Mouse (Mus musculus): ENCODE data around the gene Rasgrp1.

Gene Rasgrp1

GRCm38 (mm10) chr2:117328521-117329285, 14.1 kb downstream of the Rasgrp1 start:
- no peak for DNase-seq

DNA sequence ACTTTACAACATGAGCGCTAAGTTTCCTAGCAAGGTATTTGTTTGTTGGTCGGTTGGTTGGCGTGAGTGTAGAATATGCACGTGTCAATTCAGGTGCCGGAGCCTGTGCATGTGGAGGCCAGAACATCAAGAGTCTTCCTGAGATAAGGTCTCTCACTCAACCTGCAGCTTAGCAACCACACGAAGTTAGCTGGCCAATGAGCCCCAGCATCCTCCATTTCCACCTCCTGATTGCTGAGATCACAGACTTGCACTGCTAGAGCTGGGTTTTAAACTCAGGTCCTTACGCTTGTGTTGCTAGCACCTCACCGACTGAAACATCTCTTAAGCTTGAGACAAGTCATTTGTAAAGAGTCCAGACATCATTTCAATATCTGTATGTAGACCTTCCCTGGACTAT, 20.4 kb downstream of the Rasgrp1 start:
- DNase-seq = no peak

DNA sequence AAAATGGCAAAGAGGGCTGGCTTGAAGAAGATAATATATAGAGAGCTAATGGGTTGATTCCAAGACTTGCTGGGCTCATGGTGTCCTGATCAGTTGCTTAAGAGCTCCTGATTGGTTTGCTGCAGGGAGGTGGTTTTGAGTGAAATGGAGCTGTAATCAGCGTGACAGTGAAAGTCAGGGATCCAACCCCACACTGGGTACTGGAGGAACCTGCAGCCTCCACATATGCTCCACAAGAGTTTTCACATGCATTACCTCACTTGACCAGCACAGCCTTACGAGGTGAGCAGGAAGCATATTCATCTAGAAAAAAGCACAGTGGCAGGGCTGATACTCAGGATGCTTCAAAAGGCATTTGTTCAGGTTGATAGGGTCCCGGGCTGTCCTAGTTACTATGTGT, 21.6 kb downstream of the Rasgrp1 start:
- no peak for DNase-seq

- DNase-seq = no peak
These were observed 23.8 kb downstream of the Rasgrp1 start for GRCm38 (mm10) chr2:117318991-117319390.

DNA sequence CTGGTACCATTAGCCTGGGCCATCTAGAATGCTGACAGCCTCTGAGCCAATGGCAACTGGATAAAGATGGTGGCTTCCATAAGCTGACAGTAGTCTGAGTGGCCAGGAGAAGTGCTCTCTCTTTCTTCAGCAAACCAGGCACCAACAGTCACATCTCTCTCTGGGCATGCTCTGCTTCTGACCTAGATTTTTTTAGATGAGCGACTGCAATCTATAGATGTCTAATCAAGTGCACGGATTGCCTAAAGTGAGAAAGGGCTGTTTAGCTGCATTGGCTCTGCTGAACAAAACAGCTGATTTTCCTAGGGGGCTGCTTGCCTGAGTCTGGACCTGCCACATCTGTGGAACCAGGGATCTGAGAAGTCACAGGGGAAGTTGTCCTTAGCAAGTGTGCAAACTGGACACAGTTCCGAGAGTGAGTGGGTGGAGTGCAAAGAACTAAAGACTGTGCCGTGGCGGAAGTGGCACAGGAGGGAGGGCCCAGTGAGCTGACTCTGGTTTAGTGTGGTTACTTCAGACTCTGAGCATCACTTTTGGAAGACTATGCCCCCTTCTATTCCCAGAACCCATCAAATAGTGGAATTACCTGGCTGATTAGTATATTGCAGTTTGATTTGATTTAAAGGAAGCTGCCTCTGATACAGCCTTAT, 29.1 kb downstream of the Rasgrp1 start:
- DNase-seq = no peak

- DNase-seq = no peak
These were observed 30.3 kb downstream of the Rasgrp1 start for GRCm38 (mm10) chr2:117312441-117312895.

GRCm38 (mm10) chr2:117312030-117312429, 30.8 kb downstream of the Rasgrp1 start:
- no peak for DNase-seq

DNA sequence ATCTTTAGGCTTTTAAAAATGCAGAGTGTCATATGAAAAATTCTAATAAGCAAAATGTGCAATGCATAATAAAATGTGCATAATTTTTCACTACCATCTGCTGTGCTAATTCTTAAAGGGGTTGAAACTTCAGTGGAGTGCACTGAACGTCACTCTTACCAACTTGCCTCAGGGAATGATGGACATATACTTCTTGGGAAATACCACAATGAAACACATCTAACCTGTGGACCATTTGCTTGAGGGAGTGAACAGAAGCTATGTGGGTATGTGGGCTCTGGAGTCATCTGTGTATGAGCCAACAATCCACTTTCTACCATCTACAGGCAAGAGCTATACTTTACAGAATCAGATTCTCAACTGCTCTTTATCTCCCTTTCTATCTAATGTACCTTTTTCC, 31.5 kb downstream of the Rasgrp1 start:
- no peak for DNase-seq

DNA sequence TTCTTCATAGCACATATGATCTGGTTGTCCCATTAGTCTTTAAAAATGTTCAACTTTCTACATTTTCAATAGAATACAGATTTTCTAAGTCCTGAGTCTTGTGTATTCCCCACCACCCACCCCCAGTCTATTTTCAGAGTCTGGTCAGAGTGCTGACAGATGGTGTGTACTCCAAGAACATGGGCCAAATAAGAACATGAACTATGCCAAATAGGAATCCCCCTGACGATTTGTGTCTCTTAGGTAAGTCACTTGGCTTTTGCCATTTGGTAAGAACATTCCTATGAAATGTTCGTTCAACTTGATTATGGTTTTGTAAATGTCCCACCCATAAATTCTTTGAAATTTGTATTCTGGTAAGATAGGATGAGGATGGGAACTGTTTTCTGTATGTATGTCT, 33.8 kb downstream of the Rasgrp1 start:
- no peak for DNase-seq

DNA sequence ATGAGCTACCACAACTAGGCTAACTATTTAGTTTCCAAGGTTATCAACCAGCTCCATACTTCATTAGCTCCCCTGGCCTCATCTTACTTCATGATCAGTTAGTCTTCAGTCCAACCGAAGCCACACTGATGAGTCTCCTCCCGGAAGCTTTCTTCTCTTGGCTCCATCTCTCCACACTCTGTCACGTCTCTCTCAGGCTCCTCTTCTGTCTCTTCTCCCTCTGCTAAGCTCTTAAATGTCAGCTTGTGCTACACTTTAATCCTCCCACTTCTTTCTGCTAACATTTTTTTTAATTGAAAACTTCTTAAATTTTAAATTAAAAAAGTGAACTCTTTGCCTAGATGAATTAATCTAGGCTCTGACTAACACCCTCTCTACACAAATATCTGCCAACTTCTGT, 34.8 kb downstream of the Rasgrp1 start:
- DNase-seq = no peak

GRCm38 (mm10) chr2:117304941-117305340, 37.9 kb downstream of the Rasgrp1 start:
- DNase-seq = no peak

GRCm38 (mm10) chr2:117303391-117304350, 39.1 kb downstream of the Rasgrp1 start:
- DNase-seq = no peak

DNA sequence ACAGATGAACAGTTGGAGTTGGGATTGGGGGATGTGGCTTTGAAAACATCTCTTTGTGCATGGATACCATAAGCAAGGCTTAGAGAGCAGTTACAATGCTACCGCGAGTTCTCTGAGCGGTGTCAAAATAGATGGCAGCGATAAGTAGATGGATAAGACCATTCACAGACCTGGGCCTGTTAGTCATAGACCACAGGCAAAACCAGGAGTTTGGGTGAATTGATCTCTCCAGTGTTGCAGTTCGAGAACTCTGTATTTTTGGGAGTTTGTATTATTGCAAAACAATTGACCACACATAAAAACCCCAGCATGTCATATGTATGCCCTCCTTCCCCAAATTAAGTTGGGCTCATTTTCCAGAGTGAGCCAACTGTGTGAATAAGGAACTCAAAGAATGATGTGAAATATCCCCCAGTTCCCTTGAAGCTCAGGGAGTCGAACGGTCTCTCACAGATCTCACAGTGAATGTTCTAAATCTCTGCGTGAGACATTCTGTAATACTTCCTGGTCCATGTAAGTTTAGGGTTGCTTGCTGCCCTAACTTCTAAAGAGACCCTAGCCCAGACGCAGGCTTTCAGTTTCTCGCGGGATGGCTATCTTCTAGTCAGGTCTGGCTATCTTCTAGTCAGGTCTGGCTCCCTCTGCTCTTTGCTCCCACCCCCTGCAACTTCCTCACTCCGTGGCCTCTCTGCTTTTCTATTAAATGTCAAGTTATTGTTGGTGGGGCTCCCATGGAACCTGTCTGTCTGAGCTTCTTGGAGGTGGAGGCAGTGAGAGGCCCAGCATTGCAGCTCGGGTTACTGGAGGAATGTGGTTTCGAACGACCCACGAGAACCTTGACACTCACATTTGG, 43.0 kb downstream of the Rasgrp1 start:
- no peak for DNase-seq

GRCm38 (mm10) chr2:117288291-117288690, 54.5 kb downstream of the Rasgrp1 start:
- no peak for DNase-seq

GRCm38 (mm10) chr2:117263786-117264408, 78.9 kb downstream of the Rasgrp1 start:
- DNase-seq = peak; percentile 69

DNA sequence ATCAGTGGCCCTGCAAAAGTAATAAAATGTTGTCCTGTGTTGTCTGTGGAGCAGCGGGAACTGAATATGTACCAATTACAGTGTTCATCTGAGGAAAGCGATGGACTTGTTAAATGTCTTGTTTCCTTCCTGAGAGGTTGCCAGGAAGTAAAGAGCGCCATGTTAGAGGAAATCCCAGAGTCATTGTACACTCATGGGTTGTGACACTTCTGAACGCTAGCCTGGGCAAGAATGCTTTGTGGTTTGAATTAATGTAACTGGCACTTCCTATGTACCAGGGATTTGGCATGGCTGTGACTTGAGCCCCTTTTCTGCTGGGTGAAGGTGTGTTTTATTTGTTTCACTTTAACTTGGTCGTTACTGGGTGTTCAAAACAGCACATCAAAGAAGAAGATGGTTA, 80.6 kb downstream of the Rasgrp1 start:
- DNase-seq = no peak

DNA sequence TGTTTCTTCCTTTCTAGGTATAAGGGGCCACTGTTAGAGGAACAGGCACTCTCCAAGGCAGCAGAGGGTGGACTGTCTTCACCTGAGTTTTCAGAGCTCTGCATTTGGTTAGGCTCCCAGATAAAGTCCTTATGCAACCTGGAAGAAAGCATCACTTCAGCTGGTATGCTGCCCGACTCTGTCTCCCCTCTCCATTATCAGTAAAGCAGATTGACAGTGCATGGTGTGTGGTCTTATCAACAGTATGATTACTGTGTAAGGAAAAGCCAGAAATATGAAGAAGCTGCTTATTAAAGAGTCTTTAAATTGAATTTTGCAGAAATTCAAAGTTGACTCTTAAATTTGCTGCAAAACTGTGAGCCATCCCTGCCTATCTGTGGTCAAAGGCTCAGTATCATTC, 85.2 kb downstream of the Rasgrp1 start:
- no peak for DNase-seq

GRCm38 (mm10) chr2:117255415-117255814, 87.4 kb downstream of the Rasgrp1 start:
- DNase-seq = no peak

DNA sequence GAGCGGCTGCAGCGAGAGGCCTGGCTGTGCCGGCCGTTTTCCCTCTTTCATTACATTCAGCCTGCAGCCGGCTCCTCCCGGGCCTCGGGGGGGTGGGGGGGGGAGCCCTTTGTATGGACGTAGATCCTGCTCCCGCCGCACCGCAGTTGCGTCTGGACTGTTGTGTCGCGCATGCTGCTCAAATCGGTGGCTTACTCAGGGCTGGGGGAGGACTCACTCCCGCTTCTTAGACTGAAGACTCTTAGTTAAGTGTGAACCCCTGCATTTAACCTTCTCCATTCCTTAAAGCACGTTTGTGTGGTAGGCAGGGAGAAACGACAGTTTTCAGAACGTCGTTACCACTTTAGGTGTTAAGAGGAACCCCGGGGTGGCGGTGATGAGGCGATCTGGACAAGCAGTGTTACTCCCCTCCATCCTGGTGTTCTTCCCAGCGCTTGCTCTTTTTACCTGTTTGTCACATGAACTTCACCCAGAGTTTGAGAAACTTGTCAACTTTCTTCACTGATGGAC, 92.7 kb downstream of the Rasgrp1 start:
- DNase-seq = no peak

DNA sequence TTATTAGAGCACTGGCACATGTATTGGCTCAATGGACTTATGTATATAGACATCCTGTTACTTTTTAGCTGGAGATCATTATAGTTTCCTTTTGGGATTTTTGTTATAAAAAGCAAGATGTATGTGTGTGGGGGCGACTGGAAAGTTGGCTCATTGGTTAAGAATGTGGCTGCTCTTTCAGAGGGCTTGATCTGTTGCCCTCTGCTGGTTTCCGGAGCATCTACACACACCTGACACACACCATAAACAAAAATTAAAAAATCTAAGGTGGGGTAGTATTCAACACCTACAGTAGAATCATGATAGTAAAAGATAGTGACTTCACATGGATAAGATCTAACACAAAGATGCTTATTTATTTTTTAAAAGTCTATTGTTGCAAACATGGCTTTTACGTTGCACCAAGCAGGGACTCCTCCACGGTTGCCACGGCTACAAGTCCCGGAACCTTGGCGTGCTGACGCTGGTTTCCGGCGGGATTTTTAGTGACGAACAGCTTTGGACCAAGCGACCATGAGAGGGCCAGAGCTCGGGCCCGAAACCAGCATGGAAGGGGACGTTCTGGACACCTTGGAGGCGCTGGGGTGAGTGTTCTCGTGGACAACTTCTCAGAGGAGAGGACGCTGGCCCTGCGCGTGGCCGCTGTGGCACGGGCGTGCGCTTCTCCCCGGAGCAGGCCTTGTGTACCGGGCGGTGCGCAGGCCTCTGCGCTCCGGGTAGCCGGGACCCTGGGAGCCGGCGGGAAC, 93.4 kb downstream of the Rasgrp1 start, which contains the start of gene Fam98b:
Fam98b (plus strand) TSS at position 485 of the 746 bp plus-strand sequence.
- peak; percentile 88 for DNase-seq

GRCm38 (mm10) chr2:117241953-117242352, 100.8 kb downstream of the Rasgrp1 start:
- no peak for DNase-seq
